Mouse (Mus musculus): ENCODE measurements around the gene Fam83e. TPM values are rescaled to one million over a fixed set of nuclear protein-coding genes. Genes with fewer than 3 reads are reported as not detected.

The Fam83e gene
- total and polyA plus RNA-seq, 2 experiments: 0.10 to 0.18 TPM

DNA sequence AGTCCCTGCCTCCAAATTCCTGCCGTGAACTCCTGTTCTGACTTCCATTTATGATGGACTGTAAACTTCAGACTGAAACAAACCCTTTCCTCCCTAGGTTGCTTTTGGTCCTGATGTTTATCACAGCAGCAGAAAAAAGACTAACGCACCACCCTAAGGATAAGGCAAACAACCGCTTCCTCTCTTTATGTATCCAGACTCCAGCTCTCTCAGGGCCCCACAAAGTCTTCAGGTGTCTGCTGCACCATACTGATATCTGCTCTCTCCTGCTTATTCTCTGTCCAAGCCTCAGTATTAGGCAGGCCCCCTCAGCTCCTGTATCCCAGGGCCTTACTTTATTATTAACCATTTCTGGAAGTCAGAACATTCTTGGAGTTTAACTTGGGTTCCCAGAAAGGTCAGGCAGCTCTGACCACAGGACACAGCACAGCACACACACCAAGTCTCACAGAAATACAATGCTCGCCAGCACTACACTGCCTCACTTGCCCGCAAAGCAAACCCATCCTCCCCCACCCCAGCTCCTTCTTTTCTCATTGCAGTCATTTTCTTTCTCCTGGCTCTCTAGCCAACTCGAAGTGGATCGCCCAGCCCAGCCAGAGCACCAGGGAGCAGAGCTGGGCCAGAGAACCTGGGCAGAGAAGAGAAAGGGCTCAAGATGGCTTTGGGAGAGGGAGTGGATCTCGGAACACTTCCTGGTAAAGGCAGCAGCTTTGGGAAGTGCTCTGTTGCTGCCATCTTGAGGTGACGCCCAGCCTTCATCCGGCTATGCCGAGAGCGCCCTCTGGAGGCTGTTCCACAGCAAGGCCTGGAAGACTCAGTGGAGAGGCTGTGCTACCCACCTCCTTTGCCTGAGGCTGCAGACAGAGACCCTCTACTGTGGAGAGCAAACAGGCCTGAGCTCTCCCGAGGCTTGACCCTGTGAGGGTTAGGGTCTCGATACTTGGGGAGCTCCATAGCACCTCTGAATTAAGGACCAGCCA is 38.6 kb upstream of the Fam83e start:
- TF ChIP-seq POLR2A (IDR thresholded peaks at IDR 0.05; ENCODE audit: extremely low read depth, insufficient read depth, low read length): no peak
- TF ChIP-seq CTCF (IDR thresholded peaks at IDR 0.05; ENCODE audit: low read depth, low read length): peak; percentile 99

DNA sequence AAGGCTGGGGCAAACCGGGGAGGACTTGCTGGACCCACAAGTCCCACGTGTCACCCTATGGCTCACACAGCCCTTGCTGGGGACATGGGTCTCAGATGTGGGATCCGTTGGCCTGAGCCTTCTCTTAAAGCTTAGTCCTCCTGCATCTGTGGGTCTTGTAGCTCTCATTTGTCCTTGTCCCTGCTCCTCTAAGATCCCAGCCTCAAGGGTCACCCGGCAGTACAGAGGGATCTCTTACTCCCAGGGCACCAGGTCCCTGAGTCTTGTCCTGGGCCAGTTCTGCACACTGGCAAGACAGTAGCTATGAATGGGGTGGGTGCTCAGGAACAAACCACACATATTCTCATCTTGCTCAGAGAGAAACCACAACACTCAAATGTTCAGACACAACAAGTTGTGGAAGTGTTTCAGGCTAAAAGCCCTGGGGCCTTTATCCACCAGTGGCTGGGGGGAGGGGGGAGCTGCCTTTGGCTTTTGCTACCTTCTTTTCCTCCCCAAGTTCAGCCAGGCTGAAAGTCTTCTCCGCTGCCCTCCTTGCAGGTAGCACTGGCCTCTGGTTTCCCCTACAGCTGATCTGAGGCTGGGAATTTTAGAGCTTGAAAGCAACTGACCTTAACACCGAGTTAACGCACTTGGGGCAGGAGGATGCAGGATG is 37.5 kb upstream of the Fam83e start, which contains the start of gene Ntn5:
Gene Ntn5 (plus strand): TSS at position 627 of the 655 bp plus-strand sequence.
- TF ChIP-seq CTCF (IDR thresholded peaks at IDR 0.05; ENCODE audit: low read depth, low read length): no peak
- no peak for TF ChIP-seq POLR2A (IDR thresholded peaks at IDR 0.05; ENCODE audit: extremely low read depth, insufficient read depth, low read length)
- Histone ChIP-seq H3K27me3 (ENCODE audit: control insufficient read depth, insufficient read depth, low read length) (no peaks in the 10 kb centered on the region), H3K36me3 (ENCODE audit: control insufficient read depth, insufficient read depth, low read length) (no peaks in the 10 kb centered on the region), H3K79me2 (ENCODE audit: control insufficient read depth, insufficient read depth, low read length) (no peaks in the 10 kb centered on the region), H3K9ac (ENCODE audit: low read depth, low read length) (no peak within 1 kb of the TSS), H3K27ac (replicated peaks; ENCODE audit: insufficient read depth, low read depth, low read length) (no peak within 1 kb of the TSS), H3K4me3 (ENCODE audit: insufficient read depth, low read depth, low read length) (no peak within 1 kb of the TSS), H3K4me1 (ENCODE audit: control insufficient read depth, insufficient read depth, low read length) (peaks cover 2% of the 10 kb centered on the region; the same call in 1 of the 2 replicates)
- DNase-seq (ENCODE audit: extremely low read depth, low read depth, low spot score): no peak
- WGBS: 79% methylated on average over 7 of the region's 7 CpGs

More for the DNA sequence above, 38.6 kb upstream of the Fam83e start:
- Histone ChIP-seq H3K4me3 (ENCODE audit: insufficient read depth, low read depth, low read length) (no peak overlapping the region), H3K9ac (ENCODE audit: low read depth, low read length) (no peak overlapping the region), H3K36me3 (ENCODE audit: control insufficient read depth, insufficient read depth, low read length) (no peaks in the 10 kb centered on the region), H3K27me3 (ENCODE audit: control insufficient read depth, insufficient read depth, low read length) (no peaks in the 10 kb centered on the region), H3K79me2 (ENCODE audit: control insufficient read depth, insufficient read depth, low read length) (no peaks in the 10 kb centered on the region), H3K4me1 (ENCODE audit: control insufficient read depth, insufficient read depth, low read length) (peaks cover 2% of the 10 kb centered on the region; the same call in 1 of the 2 replicates), H3K27ac (replicated peaks; ENCODE audit: insufficient read depth, low read depth, low read length) (no peak overlapping the region)
- DNase-seq (ENCODE audit: extremely low read depth, low read depth, low spot score): peak; percentile 62
- 33% methylated on average over 14 of the region's 14 CpGs for WGBS

DNA sequence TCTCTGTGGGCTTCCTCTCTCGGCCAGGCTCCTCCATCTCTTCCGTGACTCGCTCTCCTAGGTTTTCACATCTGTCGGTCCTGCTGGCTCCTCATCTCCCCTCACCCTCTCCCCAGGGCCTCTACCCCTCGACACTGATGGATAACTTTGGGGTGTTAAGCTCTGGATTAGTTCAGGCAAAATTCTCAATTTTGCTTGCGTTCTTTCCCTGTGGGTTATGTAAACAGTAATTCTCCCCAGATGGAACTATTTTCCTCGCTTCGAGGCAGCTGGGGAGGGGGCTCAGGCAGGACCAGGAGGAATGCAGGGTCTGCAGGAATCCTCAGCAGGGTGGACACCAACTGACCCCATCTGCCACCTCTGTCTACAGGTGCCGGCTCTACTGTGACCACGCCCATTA is 35.2 kb upstream of the Fam83e start:
- no peak overlapping the region for H3K9ac ChIP-seq (ENCODE audit: low read depth, low read length)

DNA sequence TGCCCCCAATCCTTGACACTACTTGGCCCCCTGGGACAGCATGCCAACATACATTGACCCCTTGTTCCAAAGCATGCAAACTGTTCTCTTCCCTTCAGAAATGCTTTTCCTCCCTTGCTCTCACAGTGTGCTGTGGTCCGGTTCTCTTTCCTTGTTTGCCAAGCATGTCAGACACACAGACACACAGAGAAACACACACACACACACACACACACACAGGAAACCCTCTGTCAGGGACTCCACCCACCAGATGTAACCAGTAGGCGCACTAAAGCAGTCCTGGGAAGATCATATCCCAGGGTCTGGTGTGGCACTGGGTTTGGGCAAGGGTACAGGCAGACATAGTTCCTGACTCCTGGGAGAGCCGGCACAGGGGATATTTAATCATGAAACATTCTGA is 34.2 kb upstream of the Fam83e start:
- Histone ChIP-seq H3K27me3 (ENCODE audit: control insufficient read depth, insufficient read depth, low read length) (no peaks in the 10 kb centered on the region), H3K36me3 (ENCODE audit: control insufficient read depth, insufficient read depth, low read length) (no peaks in the 10 kb centered on the region), H3K27ac (replicated peaks; ENCODE audit: insufficient read depth, low read depth, low read length) (no peak overlapping the region), H3K4me1 (ENCODE audit: control insufficient read depth, insufficient read depth, low read length) (peaks cover 2% of the 10 kb centered on the region; the same call in 1 of the 2 replicates), H3K79me2 (ENCODE audit: control insufficient read depth, insufficient read depth, low read length) (no peaks in the 10 kb centered on the region), H3K9ac (ENCODE audit: low read depth, low read length) (no peak overlapping the region), H3K4me3 (ENCODE audit: insufficient read depth, low read depth, low read length) (no peak overlapping the region)
- TF ChIP-seq CTCF (IDR thresholded peaks at IDR 0.05; ENCODE audit: low read depth, low read length) (no peak), POLR2A (IDR thresholded peaks at IDR 0.05; ENCODE audit: extremely low read depth, insufficient read depth, low read length) (no peak)
- WGBS: 60% methylated on average over 3 of the region's 3 CpGs
- no peak for DNase-seq (ENCODE audit: extremely low read depth, low read depth, low spot score)

More for the DNA sequence above, 35.2 kb upstream of the Fam83e start:
- TF ChIP-seq POLR2A (IDR thresholded peaks at IDR 0.05; ENCODE audit: extremely low read depth, insufficient read depth, low read length) (no peak), CTCF (IDR thresholded peaks at IDR 0.05; ENCODE audit: low read depth, low read length) (no peak)
- no peak for DNase-seq (ENCODE audit: extremely low read depth, low read depth, low spot score)
- Histone ChIP-seq H3K27ac (replicated peaks; ENCODE audit: insufficient read depth, low read depth, low read length) (no peak overlapping the region), H3K4me1 (ENCODE audit: control insufficient read depth, insufficient read depth, low read length) (peaks cover 2% of the 10 kb centered on the region; the same call in 1 of the 2 replicates), H3K4me3 (ENCODE audit: insufficient read depth, low read depth, low read length) (no peak overlapping the region), H3K36me3 (ENCODE audit: control insufficient read depth, insufficient read depth, low read length) (no peaks in the 10 kb centered on the region), H3K27me3 (ENCODE audit: control insufficient read depth, insufficient read depth, low read length) (no peaks in the 10 kb centered on the region), H3K79me2 (ENCODE audit: control insufficient read depth, insufficient read depth, low read length) (no peaks in the 10 kb centered on the region)
- 67% methylated on average over 10 of the region's 10 CpGs for WGBS

DNA sequence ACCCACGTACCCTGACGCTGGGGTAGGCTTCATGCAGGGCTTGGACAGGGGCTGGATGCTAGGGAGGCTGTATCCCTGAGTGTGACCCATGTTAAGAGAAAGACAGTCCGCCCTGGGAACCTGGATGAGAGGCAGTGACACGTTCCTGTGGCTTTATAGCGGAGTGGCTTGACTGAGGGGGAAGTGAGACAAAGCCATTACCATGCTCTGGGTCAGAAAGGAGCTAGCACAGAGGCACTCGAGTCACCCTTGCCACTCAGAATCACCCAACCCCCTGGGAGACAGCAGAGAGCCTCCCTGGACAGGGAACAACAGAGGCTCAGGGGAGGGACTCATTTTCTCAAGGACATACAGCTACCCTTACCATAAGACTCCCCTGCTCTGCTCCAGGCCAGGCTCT is 31.9 kb upstream of the Fam83e start:
- Histone ChIP-seq H3K4me3 (ENCODE audit: insufficient read depth, low read depth, low read length) (no peak overlapping the region), H3K9ac (ENCODE audit: low read depth, low read length) (no peak overlapping the region), H3K27ac (replicated peaks; ENCODE audit: insufficient read depth, low read depth, low read length) (no peak overlapping the region), H3K36me3 (ENCODE audit: control insufficient read depth, insufficient read depth, low read length) (no peaks in the 10 kb centered on the region), H3K4me1 (ENCODE audit: control insufficient read depth, insufficient read depth, low read length) (peaks cover 2% of the 10 kb centered on the region; the same call in 1 of the 2 replicates), H3K79me2 (ENCODE audit: control insufficient read depth, insufficient read depth, low read length) (no peaks in the 10 kb centered on the region), H3K27me3 (ENCODE audit: control insufficient read depth, insufficient read depth, low read length) (no peaks in the 10 kb centered on the region; the same call in 1 of the 2 replicates)
- 82% methylated on average over 6 of the region's 6 CpGs for WGBS
- TF ChIP-seq CTCF (IDR thresholded peaks at IDR 0.05; ENCODE audit: low read depth, low read length): no peak
- TF ChIP-seq POLR2A (IDR thresholded peaks at IDR 0.05; ENCODE audit: extremely low read depth, insufficient read depth, low read length): no peak
- DNase-seq (ENCODE audit: extremely low read depth, low read depth, low spot score): no peak
